Mouse (Mus musculus) naive thymus-derived CD4-positive, alpha-beta T cell, adult 2 months (primary cell): Measurements from ENCODE around the gene Tab1.
"Not testable (repeated sequence)": the region's sequence is repeated elsewhere in the genome, so short reads cannot be mapped to it uniquely, and the experiment has no call there.

Experiments used
- DNase-seq: peaks from one replicate; pipeline ENCODE4 v3.0.0-alpha.2; 2011; ENCODE audit warnings: low read depth

The Tab1 gene

GRCm38 (mm10) chr15:80105490-80106410 lies 27.2 kb upstream of the Tab1 start:
- DNase-seq: no peak

GRCm38 (mm10) chr15:80107143-80107542 lies 25.8 kb upstream of the Tab1 start:
- DNase-seq: no peak

DNA sequence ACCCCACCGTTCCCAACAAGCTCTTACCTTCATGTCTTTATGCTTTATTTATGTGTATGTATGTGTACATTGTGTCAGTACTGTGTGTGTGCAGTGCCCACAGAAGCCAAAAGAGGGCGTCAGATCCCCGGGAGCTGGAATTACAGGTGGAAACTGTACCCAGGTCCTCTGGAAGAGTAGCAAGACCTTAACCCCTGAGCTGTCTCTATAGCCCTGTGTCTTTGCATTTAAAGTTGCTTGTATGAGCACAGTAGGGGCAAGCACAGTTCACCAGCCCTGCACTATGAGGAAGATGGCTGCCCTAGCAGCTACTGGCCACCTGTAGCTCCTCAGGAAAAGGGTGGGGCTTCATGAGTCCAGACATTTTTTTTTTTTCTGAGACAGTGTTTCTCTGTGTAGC lies 25.4 kb upstream of the Tab1 start:
- DNase-seq: no peak

GRCm38 (mm10) chr15:80111436-80111835 lies 21.5 kb upstream of the Tab1 start:
- DNase-seq: no peak

DNA sequence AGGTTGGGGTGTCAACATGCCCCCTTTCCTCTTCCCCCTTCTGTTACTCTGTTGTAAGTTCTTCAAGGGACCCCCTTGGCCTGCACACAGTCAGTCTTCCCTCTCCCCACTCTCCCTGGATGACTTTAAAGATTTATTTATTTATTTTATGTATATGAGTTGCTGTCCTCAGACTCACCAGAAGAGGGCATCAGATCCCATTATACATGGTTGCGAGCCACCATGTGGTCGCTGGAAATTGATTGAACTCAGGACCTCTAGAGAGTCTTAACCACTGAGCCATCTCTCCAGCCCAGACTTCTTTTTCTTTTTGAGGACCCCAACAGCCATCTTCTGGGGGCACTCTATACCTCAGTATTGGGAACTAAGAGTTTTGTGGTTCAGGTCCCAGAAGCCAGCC lies 20.4 kb upstream of the Tab1 start:
- peak; percentile 62 for DNase-seq

DNA sequence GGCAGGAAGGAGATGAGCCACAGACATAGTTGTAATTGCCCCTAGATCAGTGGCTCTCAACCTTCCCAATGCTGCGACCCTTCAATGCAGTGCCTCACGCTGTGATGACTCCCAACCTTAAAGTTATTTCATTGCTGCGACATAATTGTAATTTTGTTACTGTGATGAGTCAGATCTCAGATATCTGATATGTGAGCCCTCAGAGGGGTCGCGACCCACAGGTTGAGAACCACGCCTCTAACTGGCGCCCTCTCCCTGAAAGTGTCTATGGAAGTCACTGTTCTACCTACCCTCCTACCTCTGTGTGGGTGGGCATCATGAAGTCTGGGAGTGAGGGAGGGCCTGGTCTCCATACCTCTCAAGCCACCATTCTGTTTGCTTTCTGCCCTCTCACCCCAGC lies 18.5 kb upstream of the Tab1 start:
- DNase-seq: no peak

DNA sequence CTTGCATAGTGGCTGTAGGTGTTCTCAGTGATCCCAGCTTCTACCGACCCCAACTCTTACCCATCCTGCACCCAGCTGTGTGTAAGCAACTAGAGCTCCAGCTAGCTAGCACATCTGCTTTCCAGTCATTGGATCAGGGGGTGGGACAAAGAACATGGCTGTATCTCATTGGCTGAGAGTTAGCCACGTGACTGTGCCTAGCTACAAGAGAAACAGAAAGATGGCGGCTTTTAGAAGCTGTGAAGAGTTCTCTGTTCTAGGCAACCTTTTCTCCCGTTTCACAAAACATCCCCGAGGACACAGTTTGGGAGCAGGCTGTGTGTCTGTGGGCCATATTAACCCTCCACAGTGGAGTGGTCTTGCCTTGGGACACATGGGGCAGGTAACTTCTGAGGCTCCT lies 17.7 kb upstream of the Tab1 start:
- DNase-seq: no peak

DNA sequence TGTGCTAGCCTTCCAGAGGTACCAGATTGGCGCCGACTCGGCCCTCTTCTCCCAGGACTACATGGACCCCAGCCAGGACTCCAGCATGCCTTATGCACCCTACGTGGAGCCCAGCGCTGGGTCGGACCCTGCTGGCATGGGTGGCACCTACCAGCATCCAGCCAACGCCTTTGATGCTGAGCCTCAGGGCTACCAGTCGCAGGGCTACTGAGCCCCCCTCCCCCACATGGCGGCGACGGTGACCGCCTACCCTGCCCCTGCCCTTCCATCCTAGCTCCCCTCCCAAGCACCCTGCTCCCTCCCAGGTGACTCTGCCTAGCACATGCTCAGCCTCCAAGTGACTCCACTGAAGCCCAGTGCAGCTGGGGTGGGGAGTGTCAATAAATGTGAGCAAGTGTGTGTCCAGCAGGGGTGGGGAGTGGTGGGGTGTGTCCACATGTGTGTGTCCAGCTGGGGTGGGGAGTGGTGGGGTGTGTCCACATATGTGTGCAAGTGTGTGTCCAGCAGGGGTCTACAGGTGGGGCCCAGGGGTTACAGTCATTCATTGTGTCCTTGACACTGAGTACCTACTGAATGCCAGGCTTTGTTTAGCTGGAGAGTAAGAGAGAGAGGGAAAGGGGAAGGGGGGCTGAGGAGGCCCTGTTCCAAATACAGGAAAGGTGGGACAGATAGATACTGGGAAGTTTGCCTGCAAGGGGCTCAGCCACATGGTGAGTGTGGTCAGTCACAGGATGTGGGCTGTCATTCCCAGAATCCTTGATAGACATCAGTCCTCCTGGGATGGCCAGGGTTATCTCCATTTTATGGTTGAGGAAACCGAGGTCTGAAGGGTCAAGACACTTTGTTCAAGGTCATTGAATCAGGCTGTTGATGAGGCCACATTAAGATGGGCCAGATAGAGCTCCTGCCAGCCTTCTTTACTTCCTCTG lies 16.8 kb upstream of the Tab1 start:
- no peak for DNase-seq

GRCm38 (mm10) chr15:80117154-80117553 lies 15.8 kb upstream of the Tab1 start:
- no peak for DNase-seq

GRCm38 (mm10) chr15:80119076-80119475 lies 13.9 kb upstream of the Tab1 start:
- DNase-seq: no peak

- no peak for DNase-seq
Measured at GRCm38 (mm10) chr15:80121721-80122325, 11.1 kb upstream of the Tab1 start.

DNA sequence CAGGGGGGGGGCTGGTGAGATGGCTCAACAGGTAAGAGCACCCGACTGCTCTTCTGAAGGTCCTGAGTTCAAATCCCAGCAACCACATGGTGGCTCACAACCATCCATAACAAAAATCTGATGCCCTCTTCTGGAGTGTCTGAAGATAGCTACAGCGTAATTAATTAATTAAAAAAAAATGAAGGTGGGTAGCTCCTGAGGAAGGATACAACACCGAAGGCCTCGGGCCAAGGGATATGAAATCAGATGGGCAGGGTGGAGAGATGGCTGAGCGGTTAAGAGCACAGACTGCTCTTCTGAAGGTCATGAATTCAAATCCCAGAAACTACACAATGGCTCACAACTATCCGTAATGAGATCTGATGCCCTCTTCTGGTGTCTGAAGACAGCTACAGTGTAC lies 10.5 kb upstream of the Tab1 start:
- not testable (repeated sequence) for DNase-seq

DNA sequence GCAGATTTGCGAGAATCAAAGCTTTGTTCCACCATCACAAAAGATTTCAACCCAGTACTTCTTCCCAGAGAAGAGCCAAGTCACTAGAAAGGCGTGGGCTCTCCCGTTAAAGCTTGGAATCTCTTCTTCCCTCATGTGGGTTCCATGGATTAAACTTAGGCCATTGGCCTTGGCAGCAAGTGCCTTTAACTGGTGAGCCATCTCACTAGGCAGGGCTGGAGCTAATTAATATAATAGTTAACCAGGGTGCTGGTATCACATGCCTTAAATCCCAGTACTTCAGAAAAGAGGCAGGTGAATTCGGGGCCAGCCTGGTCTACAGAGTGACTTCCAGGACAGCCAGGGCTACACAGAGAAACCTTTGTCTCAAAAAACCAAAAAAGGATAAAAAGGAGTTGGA lies 8.3 kb upstream of the Tab1 start:
- no peak for DNase-seq

- peak; percentile 36 for DNase-seq
Measured at GRCm38 (mm10) chr15:80127191-80127590, 5.7 kb upstream of the Tab1 start.

DNA sequence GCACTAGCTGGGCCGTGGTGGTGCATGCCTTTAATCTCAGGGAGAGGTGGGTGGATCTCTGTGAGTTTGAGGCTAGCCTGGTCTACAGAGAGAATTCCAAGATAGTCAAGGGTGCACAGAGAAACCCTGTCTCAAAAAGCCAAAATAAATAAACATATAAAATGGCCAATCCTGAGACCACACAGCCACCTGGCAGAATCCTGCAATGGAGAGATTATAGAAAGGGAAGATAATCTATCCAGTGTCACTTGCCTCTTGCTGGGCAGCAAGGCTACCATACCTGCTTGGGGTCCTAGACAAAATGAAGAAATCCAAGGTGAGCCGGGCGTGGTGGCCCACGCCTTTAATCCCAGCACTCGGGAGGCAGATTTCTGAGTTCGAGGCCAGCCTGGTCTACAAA lies 2.9 kb upstream of the Tab1 start:
- no peak for DNase-seq

GRCm38 (mm10) chr15:80130689-80131088 lies 2.2 kb upstream of the Tab1 start:
- no peak for DNase-seq

DNA sequence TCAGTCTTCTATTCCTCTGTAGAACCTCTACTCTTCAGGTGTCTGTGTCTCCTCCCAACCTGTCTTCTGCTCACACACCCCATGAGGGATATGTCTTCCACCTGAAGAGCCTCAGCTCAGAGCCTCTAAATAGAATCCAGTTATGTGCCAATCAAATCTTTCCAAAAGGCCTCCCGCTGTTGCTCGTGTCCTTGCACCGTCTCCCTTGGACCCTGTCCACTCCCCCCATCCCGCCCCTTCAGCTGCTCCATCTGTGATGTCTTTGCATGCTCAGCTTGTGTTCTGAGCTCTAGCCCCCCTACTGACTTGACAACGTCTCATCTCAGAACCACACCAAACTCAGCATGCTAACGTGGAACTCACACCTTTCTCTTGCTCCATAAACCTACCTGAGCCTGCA lies 1.5 kb upstream of the Tab1 start:
- no peak for DNase-seq

DNA sequence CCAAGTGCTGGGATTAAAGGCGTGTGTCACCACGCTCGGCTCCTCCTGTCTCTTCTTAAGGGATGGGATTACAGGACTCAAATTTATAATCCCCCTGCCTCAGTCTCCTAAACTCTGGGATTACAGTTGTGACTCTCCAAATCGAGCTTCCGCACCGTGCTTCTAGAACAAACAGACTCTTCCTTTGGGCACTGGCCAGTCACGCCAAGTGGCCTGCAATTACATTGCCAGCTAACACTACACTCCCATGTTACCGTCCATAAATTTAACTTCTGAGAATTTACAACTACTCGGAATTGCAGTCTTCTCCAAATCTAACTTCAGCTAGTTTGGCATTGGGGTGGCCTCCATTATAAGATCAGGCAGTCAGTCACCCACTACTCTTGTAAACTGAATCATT lies 475 bp upstream of the Tab1 start:
- DNase-seq: no peak

DNA sequence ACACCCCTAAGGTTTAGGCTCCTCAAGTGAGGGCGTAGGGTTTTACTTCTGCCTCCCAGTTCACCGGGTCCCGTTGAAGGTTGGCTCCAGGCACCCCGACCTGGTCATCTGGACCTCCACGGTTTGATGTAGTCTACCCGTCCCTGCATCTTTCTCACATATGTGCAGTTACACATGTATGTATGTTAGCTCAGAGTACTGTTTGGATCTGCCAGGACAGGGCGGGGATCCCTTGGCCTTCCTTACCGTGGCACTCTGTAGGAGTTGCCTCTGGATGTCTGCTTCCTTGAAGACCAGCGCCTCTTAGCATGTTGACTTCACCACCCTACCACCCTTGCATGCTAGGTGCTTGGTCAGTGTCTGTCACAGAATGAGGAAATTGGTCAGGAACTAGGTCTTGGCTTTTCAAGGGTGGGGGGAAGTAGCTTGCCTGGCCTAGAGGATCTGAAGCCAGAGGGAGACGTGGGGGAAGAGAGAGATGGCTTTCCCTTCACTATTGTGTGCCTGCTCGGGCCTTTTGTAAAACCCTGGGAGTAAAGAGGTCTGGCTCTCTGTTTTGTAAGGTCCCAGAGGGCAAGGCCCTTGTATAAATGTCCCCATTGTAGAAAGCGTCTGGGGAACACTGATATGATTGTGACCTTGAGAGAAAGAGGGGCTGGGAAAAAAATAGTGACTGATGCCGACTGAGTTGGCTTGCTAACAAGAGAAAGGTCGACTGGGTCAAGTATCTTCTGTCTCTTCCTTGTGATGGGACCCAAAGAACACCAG lies 939 bp downstream of the Tab1 start:
- no peak for DNase-seq

DNA sequence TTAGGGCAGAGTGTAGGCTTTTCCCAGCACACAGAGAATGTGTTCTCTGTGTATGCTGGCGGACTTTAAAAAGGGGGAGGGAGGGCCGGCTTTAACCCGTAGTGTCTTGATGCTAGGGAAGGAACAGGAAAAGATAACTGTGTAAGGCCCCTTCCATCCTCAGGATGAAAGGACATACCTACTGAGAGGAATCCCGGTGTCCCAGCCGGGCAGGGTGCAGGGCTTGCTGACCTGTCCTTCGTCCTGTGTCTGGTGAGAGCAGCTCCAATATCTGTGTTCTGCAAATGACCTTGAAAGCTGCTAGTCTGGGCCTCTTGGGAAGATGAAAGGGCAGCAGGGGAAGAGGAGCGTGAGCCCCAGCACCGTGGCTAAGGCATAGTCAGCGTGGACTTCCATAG lies 1.5 kb downstream of the Tab1 start:
- no peak for DNase-seq

DNA sequence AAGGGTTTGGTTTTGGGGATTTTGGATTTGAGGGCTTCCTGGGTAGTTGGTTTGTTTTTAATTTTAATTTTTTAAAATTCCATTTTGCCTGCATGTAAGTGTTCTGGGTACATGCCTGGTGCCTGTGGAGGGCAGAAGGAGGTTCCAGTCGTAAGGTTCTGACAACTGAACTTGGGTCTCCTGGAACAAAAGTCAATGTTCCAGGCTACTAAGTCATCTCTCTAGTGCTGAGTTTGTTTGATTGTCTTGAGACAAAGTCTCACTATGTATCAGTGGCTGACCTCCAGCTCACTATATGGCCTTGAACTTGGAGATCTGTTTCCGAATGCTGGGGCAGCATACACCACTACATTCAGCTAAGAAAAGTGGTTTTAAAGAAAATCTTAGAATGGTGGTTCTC lies 2.6 kb downstream of the Tab1 start:
- no peak for DNase-seq

DNA sequence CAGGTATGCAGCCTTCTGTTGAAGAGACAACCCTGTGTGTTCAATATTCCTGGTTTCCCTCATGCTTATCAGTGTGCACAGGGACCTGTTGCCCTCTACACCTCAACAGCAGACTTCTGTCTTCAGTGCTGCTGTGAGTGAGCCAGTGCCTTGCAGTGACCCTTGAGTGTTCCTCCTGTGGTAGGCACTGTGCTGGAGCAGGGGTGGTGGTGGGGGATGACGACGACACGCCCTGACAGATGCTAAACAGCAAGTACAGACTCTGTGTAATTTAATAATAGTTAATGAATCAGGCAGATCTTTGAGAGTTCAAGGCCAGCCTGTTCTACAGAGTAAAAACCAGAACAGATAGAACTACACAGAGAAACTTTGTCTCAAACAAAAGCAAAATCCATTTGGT lies 3.7 kb downstream of the Tab1 start:
- DNase-seq: no peak
